Mouse (Mus musculus) intestine, embryonic 16.5 days (tissue): Measurements from ENCODE around the gene Agpat1. TPM values are rescaled to one million over a fixed set of nuclear protein-coding genes. Genes with fewer than 3 reads are reported as not detected.
A peak's percentile ranks its signal among the peaks of the same experiment; 100 is the strongest.

ENCODE experiments used
- ATAC-seq: fragments of 200-750 bp; cut with Nextera tagmentation; 2 replicates; pipeline ENCODE4 v1.8.0; 2017; ENCODE audit warnings: moderate TSS enrichment, moderate library complexity
- H3K27ac ChIP-seq: fragments of 300-500 bp; sonication (generic); 2 replicates; pipeline ENCODE4 v1.5.1; 2014; ENCODE audit warnings: mild to moderate bottlenecking, low read length
- H3K27me3 ChIP-seq: fragments of 300-500 bp; sonication (generic); replicated peaks from 2 replicates; pipeline ENCODE4 v1.6.1; 2014; ENCODE audit warnings: low read length, control low read depth, mixed read lengths; ENCODE audit not compliant: control insufficient read depth, insufficient read depth
- H3K36me3 ChIP-seq: fragments of 300-500 bp; sonication (generic); 2 replicates; pipeline ENCODE4 v1.6.1; 2014; ENCODE audit warnings: low read length, control low read depth; ENCODE audit not compliant: control insufficient read depth, insufficient read depth
- H3K4me1 ChIP-seq: fragments of 300-500 bp; sonication (generic); 2 replicates; pipeline ENCODE4 v1.6.1; 2014; ENCODE audit warnings: low read length, control low read depth, mixed read lengths; ENCODE audit not compliant: control insufficient read depth, insufficient read depth
- H3K4me2 ChIP-seq: fragments of 300-500 bp; sonication (generic); 2 replicates; pipeline ENCODE4 v1.6.1; 2014; ENCODE audit warnings: low read depth, low read length, control low read depth
- H3K4me3 ChIP-seq: fragments of 300-500 bp; sonication (generic); 2 replicates; pipeline ENCODE4 v1.5.1; 2014; ENCODE audit warnings: mild to moderate bottlenecking, low read length
- H3K9ac ChIP-seq: fragments of 300-500 bp; sonication (generic); 2 replicates; pipeline ENCODE4 v1.6.1; 2014; ENCODE audit warnings: low read depth, low read length
- H3K9me3 ChIP-seq: fragments of 300-500 bp; sonication (generic); 2 replicates; pipeline ENCODE4 v1.6.1; 2016; ENCODE audit warnings: low read length, control low read depth; ENCODE audit not compliant: control insufficient read depth
- WGBS: fragments of 180-500 bp; shearing (Covaris S2); extraction: QIAGEN DNeasy Blood & Tissue Kit; methylation state at CpG from one replicate; pipeline ENCODE4 v1.1.7; 2014; 5-methylcytosine and 5-hydroxymethylcytosine counted together
- polyA plus RNA-seq: library from polyadenylated mRNA; unstranded; fragments of >200 nt; fragmentation: Nextera tagmentation; extraction: Ambion mirVana; gene quantifications from 2 replicates; pipeline ENCODE4 v1.2.1, GENCODE M21; 2015

Agpat1 gene
- polyA plus RNA-seq, 1 experiment from 2014 or later, result 61.8 TPM

- Histone ChIP-seq H3K4me2 (no peak overlapping the region), H3K9me3 (no peaks in the 10 kb centered on the region), H3K9ac (no peak overlapping the region), H3K4me3 (no peak overlapping the region), H3K36me3 (no peaks in the 10 kb centered on the region), H3K27me3 (peaks cover 11% of the 10 kb centered on the region), H3K27ac (no peak overlapping the region), H3K4me1 (peaks cover 11% of the 10 kb centered on the region)
- 68% methylated on average over 2 of the region's 2 CpGs for WGBS
- ATAC-seq, result no peak
These were observed 31.6 kb downstream of the Agpat1 start for GRCm38 (mm10) chr17:34635671-34636070.

DNA sequence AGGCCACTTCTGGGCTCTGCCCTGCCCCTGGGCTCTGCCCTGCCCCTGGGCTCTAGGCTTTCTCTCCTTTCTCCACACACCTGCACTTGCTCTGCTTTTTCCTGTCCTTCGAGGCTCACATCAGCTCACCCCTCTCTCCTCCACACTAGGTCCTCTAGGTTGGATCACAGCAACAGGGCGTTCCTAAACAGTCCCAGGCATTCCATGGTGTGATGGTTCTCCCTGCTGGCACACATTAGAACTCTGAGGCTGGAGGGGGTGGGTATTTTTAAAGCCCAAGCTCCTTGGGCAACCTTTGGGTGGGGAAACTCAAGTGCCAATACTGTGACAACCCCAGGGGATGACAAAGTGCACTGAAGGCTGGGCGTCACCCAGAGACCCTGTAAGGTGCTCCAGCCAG is 33.4 kb downstream of the Agpat1 start:
- H3K27me3 ChIP-seq, result no peaks in the 10 kb centered on the region
- H3K4me3 ChIP-seq, result no peak overlapping the region
- no peaks in the 10 kb centered on the region for H3K36me3 ChIP-seq
- no peaks in the 10 kb centered on the region for H3K4me1 ChIP-seq
- no peaks in the 10 kb centered on the region for H3K9me3 ChIP-seq
- ATAC-seq, result no peak
- H3K4me2 ChIP-seq, result no peak overlapping the region
- H3K9ac ChIP-seq, result 0 out of 2 replicates have a peak overlapping the region, but pooled peaks have one; percentile 5
- WGBS, result 67% methylated on average over 3 of the region's 3 CpGs
- H3K27ac ChIP-seq, result no peak overlapping the region

- no peaks in the 10 kb centered on the region for H3K27me3 ChIP-seq
- H3K4me1 ChIP-seq, result no peaks in the 10 kb centered on the region
- no peak overlapping the region for H3K4me2 ChIP-seq
- no peaks in the 10 kb centered on the region for H3K9me3 ChIP-seq
- 75% methylated on average over 7 of the region's 7 CpGs for WGBS
- no peaks in the 10 kb centered on the region for H3K36me3 ChIP-seq
- H3K4me3 ChIP-seq, result no peak overlapping the region
- no peak overlapping the region for H3K27ac ChIP-seq
- no peak for ATAC-seq
- H3K9ac ChIP-seq, result no peak overlapping the region
These were observed 35.6 kb downstream of the Agpat1 start for GRCm38 (mm10) chr17:34639461-34640255.

DNA sequence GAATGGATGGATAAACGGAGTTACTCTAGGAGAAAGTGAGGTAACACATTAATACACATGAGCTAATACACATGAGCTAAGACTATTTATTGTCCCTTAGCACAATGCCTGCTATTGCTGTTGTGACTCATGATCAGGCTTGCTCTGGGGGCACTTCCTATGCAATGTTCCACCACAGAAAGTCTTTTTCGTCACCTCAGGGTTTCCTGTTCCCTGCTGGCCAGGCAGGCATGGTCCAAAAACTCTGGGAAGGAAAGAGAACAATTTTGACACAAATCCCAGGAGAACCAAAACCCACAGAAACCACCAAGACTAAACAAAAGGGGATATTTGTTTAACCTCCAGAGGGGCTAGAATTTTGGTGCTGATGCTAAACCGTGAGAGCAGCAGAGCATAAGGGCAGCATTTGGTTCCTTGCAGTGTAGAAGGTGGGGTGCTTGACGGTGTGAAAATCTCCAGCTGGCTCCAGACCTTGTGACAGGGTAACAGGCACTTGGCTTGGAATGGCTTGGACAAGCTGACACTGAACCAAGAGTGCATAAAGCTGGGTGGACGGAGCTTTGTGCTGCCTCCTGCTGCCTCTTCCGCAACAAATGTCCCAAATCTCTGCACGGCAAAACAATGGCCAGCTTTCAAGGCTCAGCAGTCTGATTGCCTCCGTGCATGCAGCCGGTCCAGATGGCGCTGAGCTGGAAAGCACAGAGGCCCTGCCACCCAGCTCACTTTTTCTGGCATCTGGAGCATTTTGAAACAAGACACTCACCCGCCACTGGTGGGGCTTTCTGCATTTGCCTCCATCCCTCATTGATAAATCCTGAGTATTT is 36.9 kb downstream of the Agpat1 start:
- H3K27me3 ChIP-seq, result no peaks in the 10 kb centered on the region
- H3K9ac ChIP-seq, result peak overlapping the region; percentile 27; the same call in 1 of the 2 replicates
- H3K4me2 ChIP-seq, result no peak overlapping the region
- H3K4me3 ChIP-seq, result no peak overlapping the region
- H3K36me3 ChIP-seq, result no peaks in the 10 kb centered on the region
- WGBS, result 18% methylated on average over 11 of the region's 11 CpGs
- H3K27ac ChIP-seq, result peak overlapping the region; percentile 33
- peaks cover 7% of the 10 kb centered on the region for H3K4me1 ChIP-seq
- H3K9me3 ChIP-seq, result no peaks in the 10 kb centered on the region
- no peak for ATAC-seq

GRCm38 (mm10) chr17:34641945-34642344 is 37.9 kb downstream of the Agpat1 start:
- Histone ChIP-seq H3K9me3 (no peaks in the 10 kb centered on the region), H3K4me2 (no peak overlapping the region), H3K27ac (no peak overlapping the region), H3K27me3 (no peaks in the 10 kb centered on the region), H3K9ac (no peak overlapping the region), H3K36me3 (no peaks in the 10 kb centered on the region), H3K4me1 (peaks cover 7% of the 10 kb centered on the region), H3K4me3 (no peak overlapping the region)
- ATAC-seq, result no peak
- 73% methylated on average over 3 of the region's 3 CpGs for WGBS

GRCm38 (mm10) chr17:34643379-34643778 is 39.3 kb downstream of the Agpat1 start:
- ATAC-seq, result no peak
- WGBS, result 88% methylated on average over 4 of the region's 4 CpGs
- Histone ChIP-seq H3K27ac (no peak overlapping the region), H3K4me3 (no peak overlapping the region), H3K4me2 (no peak overlapping the region), H3K9me3 (no peaks in the 10 kb centered on the region), H3K4me1 (peaks cover 15% of the 10 kb centered on the region), H3K9ac (no peak overlapping the region), H3K36me3 (no peaks in the 10 kb centered on the region), H3K27me3 (no peaks in the 10 kb centered on the region)

GRCm38 (mm10) chr17:34643944-34644343 is 39.9 kb downstream of the Agpat1 start:
- no peaks in the 10 kb centered on the region for H3K27me3 ChIP-seq
- no peaks in the 10 kb centered on the region for H3K9me3 ChIP-seq
- ATAC-seq, result no peak
- peaks cover 15% of the 10 kb centered on the region for H3K4me1 ChIP-seq
- no peak overlapping the region for H3K4me3 ChIP-seq
- 87% methylated on average over 10 of the region's 10 CpGs for whole genome bisulfite sequencing
- H3K27ac ChIP-seq, result no peak overlapping the region
- H3K36me3 ChIP-seq, result no peaks in the 10 kb centered on the region
- H3K9ac ChIP-seq, result no peak overlapping the region
- H3K4me2 ChIP-seq, result no peak overlapping the region

GRCm38 (mm10) chr17:34644608-34645007 is 40.5 kb downstream of the Agpat1 start, which contains the start of gene Fkbpl:
TSS of gene Fkbpl (plus strand) at chr17:34644764.
- Histone ChIP-seq H3K4me3 (peak within 1 kb of the TSS; percentile 59), H3K4me2 (peak within 1 kb of the TSS; percentile 59), H3K9ac (peak within 1 kb of the TSS; percentile 65), H3K27ac (peak within 1 kb of the TSS; percentile 49; the same call in 1 of the 2 replicates), H3K9me3 (no peaks in the 10 kb centered on the region), H3K27me3 (no peaks in the 10 kb centered on the region), H3K4me1 (peaks cover 15% of the 10 kb centered on the region), H3K36me3 (no peaks in the 10 kb centered on the region)
- under 1% methylated on average over 16 of the region's 16 CpGs for WGBS
- ATAC-seq, result peak; percentile 74

DNA sequence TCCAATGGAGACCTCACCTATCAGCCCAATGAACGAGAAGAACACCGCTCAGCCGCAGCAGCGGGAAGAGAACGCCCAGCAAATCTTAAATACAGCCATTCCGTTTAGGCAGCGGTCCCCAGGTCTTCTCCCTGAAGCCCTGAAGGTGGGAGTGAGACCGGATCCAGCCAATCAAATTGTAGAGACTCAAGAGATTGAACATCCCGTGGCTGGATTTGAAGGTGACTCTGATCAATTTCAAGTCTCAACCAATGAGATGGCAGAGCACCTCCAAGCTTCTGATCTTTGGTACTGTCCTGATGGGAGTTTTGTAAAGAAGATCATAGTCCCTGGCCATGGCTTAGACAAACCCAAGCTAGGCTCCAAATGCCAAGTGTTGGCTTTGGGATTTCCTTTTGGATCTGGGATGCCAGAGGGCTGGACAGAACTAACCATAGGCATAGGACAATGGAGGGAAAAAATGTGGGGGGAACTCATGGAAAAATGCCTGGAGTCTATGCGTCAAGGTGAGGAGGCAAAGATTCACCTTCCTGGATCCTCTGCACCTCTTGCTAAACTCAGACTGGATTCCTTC is 41.3 kb downstream of the Agpat1 start:
- Histone ChIP-seq H3K4me3 (peak overlapping the region; percentile 59), H3K27me3 (no peaks in the 10 kb centered on the region), H3K4me1 (peaks cover 15% of the 10 kb centered on the region), H3K4me2 (peak overlapping the region; percentile 59), H3K27ac (0 out of 2 replicates have a peak overlapping the region, but pooled peaks have one; percentile 49), H3K9ac (peak overlapping the region; percentile 65), H3K36me3 (no peaks in the 10 kb centered on the region; the same call in 1 of the 2 replicates), H3K9me3 (no peaks in the 10 kb centered on the region)
- 41% methylated on average over 10 of the region's 10 CpGs for WGBS
- ATAC-seq, result no peak
